Mouse (Mus musculus): Measurements from ENCODE around the gene Gm17334.
"Not testable (repeated sequence)": the region's sequence is repeated elsewhere in the genome, so short reads cannot be mapped to it uniquely, and the experiment has no call there.

The Gm17334 gene

DNA sequence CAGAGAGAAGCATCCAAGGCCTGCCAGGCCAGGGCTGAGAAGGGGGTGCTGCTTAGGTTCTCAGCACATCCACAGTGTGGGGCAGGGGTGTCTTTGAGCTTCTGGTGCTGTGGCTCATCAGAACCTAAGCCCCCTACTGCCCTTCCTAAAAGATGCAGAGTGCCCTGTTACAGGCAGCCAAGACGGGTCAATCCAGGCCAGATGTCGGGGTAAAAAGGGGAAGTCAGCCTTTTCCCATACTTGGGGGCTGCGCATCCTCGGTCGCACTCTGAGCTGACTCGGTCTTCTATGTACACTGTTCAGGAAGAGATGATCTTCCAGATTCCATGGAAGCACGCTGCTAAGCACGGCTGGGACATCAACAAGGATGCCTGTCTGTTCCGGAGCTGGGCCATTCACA lies 451 bp downstream of the Gm17334 start:
- ATAC-seq (ENCODE audit: low TSS enrichment) = no peak

DNA sequence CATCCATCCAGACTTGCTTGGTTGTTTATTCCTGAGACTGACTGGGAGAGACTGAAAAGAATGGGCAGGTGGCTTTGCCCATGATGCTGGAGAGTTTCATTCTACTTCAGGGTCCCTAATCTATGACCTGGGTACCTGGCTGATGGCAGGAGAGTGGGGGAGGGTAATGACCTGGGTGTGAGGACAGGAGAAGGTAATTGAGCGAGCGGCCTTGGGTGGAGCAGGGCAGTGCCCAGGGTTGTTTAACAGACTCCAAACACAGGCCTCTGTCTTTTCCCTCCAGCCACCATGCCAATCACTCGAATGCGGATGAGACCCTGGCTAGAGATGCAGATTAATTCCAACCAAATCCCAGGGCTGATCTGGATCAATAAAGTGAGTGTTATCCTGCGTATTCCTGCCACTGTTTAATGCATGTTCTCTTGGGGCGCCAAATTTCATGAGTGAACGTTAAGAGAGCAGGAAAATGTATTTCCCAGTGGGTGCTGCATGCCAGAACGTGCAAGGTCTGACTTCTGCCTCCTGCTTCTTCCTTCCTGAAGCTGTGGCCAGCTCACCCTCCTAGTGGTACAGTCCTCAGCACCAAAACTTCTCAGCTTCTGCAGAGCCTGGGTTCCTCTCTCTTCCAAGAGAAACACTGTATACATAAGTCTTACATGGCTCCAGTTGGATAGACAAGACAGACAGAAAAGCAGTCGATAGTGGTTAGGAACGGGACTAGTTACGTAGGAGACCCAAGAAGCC lies 1.8 kb downstream of the Gm17334 start:
- ATAC-seq (ENCODE audit: low TSS enrichment) = no peak

DNA sequence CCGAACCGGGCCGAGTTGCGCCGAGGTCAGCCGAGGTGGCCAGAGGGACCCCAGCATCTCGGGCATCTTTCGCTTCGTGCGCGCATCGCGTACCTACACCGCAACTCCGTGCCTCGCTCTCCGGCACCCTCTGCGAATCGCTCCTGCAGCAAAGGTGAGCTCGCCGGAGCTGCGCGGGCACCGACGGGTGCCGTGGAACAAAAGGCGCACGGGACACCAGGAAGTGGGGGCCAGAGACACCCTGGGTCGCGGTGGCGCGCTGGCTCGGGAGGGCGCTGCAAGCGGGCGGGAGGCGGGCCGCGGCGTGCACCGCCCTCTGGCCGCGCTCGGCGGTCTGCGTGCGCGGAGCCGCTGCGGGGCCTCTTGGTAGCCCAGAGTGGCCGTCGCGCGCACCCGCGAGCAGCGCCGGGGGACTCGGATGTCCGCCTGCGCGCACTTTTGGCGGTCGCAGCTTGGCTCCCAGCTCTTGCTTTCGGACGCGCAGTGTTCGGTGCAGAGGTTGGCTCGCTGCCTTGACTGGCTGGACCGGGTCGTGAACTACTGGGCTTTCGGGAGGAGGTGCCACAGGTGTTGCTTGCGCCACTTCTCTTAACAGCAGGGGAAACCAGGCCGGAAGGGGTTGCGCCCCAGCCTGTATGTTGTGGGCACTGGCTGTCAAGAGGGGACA lies 2.7 kb downstream of the Gm17334 start:
- ATAC-seq (ENCODE audit: low TSS enrichment) = peak; percentile 80

DNA sequence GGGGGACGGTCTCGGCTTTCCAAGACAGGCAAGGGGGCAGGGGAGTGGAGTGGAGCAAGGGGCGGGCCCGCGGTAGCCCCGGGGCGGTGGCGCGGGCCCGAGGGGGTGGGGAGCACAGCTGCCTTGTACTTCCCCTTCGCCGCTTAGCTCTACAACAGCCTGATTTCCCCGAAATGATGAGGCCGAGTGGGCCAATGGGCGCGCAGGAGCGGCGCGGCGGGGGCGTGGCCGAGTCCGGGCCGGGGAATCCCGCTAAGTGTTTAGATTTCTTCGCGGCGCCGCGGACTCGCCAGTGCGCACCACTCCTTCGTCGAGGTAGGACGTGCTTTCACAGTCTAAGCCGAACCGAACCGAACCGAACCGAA lies 3.2 kb downstream of the Gm17334 start, which contains the start of gene Irf1:
TSS of gene Irf1 (plus strand) at position 255 of the 365 bp plus-strand sequence.
- ATAC-seq (ENCODE audit: low TSS enrichment) = peak; percentile 88

DNA sequence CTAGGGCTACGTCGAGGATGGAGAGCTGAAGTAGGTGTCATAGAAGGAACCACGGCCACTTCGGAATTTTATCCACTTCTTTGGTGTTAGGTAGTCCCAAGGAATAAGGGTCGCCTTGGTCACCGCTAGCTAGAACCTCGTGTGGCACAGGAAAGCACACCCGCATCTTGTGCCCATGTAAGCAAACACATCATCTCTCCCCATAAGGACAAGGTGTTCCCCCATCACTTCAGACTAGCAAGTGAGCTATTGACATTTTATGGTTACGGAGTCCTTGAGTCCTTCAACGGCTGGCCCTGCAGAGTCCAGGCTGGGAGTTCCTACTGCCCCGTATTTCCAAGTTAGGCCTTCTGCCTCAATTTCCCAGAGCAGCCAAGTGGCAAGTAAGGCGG lies 3.8 kb downstream of the Gm17334 start:
- no peak for ATAC-seq (ENCODE audit: low TSS enrichment)

DNA sequence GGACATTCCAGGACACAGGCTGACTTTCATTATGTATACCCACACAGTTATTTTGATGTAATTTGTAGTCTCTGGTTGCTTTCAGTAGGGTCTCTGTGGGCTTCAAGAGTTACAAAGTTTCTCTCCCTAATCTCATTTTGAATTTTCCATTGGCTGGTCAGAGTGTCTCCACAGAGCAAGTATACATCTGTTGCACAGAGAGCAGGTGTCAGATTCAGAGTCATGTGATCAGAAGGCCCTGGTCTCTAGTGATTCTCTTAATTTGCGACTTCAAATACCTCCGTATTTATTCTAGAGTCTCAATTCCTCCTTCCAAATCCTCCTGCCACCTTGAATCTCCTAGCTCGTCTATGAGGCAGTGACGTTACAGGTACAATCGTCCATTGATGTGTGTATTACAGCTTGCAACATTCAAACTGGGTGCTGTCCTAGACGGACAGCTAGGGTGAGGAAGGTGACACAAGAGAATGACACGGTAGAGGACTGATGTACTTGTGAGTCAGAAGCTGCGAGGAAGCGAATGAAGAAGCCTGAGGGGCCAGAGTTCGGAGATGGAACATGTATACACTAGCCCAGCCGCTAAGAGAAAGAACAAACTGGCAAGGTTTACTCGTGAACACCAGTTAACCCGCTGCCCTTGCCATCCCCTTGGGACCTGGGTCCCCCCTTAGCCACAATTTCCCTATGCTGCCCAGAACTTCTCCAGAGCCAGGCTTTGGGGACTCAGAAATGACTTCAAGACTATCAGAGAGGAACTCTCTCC lies 4.4 kb downstream of the Gm17334 start:
- no peak for ATAC-seq (ENCODE audit: low TSS enrichment)

DNA sequence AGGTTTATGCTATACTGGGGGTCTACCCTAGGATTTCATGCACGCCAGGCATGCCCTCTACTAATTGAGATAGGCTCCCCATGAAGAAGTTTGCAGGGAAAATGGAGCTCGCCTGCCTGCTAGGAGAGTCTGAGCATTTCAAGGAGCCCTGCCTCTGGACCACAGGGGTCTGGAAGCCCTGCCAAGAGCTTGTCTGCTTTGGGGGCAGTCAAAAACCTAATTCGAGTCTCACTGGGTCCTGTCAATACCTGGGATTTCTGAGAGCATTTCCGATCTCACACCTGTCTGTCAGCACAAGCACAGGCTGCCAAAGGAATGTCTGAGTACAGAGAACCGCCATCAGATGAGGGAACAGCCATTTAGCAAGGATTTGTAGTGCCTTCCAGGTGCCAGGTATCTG lies 8.4 kb downstream of the Gm17334 start:
- no peak for ATAC-seq (ENCODE audit: low TSS enrichment)

DNA sequence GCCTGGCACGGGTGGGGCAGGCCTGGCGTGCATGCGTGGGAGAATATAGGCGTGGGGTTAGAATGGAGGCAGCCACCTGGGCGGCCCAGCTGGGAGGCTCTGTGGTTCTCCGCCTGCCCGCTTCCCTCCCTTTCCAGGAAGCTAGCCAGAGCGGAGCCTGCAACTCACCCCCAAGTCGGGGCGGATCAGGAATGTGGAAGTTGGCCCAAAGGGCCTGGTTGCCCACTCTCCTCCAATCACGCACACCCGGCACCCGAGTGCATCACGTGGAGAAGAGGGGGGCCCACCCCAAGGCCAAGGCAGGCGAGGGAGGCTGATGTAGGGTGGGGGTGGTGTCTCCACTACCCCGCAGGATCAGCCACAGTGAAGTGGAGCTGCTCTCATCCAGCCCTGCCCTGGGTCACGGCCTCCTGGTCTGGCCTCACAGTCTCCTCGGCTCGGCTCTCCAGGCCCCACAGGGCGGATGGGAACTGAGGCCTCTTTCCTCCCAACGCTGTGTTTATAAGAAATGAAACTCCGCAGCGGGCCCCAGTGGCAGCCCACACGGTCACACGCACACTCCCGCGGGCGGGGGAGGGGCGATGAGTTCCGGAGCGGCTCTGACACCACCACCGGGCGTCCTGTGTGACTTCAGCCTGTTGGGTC lies 9.4 kb downstream of the Gm17334 start:
- peak; percentile 76 for ATAC-seq (ENCODE audit: low TSS enrichment)

DNA sequence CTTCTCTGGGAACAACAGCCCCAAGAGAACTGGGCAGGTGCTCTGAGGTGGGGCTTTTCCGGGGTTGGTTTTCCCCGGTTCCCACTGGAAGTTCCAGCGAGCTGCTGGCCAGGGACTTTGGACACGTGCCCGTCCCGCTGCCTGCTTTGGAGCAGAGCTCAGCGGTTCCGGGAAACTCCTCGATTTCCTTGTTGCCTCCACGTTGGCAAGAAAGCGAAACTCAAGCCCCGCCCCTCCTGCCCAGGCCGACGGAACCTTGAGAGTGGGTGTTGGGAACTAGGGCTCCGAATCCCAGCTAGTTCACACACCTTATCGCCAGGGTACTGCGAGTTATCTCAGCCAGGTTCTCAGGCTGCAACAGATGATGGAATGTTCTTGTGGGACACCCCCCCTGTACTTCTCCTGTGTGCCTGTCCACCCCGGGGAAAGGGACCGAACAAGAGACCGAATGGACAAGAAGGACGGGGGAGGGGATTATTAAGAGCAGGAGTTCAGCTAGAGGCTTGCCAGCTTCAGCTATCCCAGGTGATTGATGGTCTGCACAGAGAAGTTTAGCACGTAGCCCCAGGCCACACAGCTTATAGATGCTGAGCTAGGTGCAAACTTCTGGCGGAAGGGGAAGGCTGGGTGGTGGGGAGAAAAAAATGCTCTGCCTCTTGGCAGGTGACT lies 10.0 kb downstream of the Gm17334 start:
- ATAC-seq (ENCODE audit: low TSS enrichment) = no peak

DNA sequence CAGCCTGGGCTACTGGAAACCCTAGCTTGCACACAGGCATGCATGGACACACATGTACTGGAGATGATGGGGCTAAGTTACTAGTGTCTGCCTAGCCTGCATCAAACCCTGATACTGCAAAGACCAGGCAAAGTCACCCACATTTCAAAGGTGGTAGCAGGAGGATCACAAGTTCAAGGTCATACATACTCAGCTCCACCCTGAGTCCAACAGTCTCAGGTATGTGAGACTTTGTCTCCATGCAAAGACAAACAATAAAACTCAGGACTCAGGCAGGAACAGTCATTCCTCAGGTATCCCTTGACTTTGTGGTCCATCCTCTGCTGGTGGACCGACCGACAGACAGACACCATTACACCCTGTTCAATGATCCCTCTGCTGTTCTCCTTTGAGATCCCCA lies 10.6 kb downstream of the Gm17334 start:
- no peak for ATAC-seq (ENCODE audit: low TSS enrichment)

DNA sequence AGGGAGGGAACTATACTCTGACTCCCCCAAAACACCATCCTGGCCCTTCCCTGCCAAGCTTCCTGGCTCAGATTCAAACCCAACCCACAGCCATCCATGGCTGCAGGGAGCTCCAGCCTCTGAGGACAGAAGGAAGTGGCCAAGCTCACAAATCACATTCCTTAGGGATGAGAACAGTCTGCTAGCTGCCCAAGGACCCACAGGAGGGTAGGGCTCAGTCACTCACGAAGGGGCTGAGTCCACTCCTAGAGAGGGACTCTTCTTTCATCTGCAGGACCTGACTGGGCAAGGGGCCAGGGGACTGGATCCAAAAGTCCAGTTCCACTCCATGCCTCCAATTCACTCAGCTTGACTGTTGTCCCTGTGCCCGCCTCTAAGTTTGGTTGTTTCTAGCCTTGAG lies 11.2 kb downstream of the Gm17334 start:
- ATAC-seq (ENCODE audit: low TSS enrichment) = no peak

DNA sequence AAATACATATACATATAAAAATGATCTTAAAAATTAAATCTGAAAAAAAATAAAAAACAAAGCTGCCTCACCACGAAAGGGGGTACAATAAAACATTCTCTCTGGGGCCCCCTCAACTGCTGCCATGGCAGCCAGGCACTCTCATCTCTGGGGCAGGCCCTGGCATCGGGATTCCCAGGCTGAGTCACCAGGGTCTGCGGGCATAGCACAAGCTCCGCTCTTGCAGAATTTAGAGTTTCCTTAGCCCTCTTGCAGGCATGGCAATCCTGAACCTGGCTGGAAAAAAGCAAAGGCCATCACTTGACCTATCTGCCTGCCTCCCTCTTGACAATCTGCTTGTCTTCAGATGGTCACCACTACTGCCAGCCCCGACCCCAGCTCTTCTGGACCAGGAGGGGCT lies 11.7 kb downstream of the Gm17334 start:
- no peak for ATAC-seq (ENCODE audit: low TSS enrichment)

DNA sequence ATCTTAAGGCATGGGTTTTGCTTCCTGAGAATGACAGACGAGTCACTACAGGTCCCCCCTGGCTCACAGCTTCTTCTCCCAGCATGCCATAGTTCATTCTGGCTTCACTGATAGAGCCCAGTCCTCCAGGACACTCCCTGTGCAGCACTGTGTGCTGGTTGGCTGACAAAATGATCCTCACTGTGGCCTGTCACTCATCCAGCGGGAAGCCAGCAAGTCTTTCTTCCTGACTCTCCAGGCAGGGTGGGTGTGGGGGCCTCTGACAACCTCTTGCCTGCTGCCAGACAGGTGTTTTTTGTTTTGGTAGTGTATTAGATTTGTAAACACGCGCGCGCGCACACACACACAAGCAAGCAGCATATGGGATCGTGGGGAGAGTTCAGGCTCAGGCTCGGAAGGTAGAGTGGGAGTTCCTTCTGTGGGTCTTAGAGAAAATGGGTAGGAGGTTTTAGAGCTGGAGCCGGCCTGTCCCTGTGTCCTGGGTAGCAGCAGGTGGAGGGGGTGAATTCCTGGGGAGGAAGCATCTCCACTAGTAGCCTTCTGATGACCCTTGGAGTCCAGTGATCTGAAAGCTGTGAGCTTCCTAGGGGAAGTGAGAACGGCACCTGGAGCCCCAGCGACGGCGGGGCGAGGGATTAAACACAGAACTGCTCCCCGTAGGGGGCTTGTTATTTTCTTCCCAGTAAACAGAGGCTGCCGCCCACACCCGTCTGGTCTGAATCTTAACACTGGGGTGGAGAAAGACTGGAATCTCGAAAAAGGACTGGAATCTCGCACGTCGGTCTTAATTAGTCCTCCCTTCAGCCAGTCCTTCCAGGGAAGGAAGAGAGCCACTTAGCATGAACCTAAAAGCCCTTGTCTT lies 13.2 kb downstream of the Gm17334 start:
- ATAC-seq (ENCODE audit: low TSS enrichment) = no peak

DNA sequence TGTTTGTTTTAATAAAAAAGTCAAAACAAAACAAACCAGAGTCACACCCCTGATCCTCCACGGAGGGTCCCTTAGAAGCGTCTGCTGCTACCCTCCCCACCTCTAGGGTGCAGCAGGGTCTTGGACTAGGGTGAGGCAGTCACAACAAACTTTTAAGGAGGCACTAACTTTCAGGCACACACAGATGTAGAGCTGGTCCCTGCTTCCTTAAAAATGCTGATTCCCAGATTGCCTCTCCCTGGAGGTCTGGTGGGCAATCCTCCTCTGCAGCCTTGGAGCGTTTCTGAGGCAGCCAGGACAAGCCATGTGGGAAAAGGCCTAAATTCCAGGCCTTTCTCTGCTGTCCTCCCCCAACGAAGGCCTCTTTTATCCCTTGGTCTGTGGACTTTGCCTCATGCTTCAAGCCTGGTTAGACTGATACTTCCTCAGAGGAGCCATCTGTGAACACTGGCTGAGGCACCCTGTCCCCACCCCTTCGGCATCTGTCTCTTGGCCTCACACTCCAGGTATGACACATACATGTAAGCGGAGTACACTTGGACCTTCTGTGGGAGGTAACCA lies 14.1 kb downstream of the Gm17334 start:
- no peak for ATAC-seq (ENCODE audit: low TSS enrichment)

DNA sequence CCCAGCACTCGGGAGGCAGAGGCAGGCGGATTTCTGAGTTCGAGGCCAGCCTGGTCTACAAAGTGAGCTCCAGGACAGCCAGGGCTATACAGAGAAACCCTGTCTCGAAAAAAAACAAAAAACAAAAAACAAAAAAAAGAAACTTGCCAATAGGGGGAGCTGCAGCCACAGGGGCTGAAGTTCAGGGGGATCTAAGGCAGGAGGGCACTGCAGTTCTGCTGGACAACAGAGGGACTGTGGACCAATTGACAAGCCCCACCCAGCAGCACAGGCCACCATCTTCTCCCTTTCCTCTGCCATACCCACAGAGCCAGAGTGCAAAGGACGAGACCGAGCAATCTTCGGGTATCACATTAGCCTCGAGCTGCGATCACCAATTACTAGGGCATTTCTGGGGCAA lies 15.0 kb downstream of the Gm17334 start:
- not testable (repeated sequence) for ATAC-seq (ENCODE audit: low TSS enrichment)

DNA sequence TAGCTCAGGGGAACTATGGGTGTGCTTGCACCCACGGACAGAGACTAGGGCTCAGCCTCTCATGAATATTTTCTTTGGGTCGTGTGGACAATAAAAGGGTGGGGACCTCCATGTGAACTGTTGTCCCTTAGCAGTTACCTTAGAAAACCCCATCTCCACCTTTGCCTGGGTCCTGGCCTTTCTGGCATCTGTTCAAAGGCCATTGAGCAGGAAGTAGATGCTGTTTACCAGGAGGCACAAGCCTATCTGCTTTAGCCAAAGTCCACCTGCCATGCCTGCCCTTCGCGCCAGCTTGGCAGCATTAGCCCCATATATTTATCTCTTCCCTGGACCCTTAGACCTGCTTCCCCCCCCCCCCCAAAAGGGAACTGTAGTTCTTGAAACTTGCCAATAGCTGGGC lies 15.4 kb downstream of the Gm17334 start:
- ATAC-seq (ENCODE audit: low TSS enrichment) = no peak

DNA sequence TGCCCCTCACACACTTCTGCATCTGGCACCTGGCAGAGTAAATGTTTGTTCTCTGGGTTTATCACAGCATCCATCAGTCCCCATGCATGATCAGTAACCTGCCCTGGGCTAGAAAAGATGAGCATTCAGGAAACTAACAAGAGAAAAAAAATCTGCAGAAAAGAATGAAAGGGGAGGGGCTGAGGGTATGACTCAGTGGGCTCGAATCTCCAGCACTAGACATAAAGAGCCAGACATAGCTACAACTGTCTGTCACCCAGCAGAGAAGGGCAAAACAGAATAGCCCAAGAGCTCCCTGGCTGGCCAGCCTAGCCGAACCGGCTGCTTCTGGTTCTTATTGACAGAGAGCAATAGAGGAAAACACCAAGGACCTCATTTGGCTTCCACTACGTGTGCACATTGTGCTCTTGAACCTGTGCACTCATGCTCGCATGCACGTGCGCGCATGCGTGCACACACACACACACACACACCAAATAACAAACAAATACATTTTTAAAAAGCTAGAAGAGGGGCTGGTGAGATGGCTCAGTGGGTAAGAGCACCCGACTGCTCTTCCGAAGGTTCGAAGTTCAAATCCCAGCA lies 17.9 kb downstream of the Gm17334 start:
- no peak for ATAC-seq (ENCODE audit: low TSS enrichment)

DNA sequence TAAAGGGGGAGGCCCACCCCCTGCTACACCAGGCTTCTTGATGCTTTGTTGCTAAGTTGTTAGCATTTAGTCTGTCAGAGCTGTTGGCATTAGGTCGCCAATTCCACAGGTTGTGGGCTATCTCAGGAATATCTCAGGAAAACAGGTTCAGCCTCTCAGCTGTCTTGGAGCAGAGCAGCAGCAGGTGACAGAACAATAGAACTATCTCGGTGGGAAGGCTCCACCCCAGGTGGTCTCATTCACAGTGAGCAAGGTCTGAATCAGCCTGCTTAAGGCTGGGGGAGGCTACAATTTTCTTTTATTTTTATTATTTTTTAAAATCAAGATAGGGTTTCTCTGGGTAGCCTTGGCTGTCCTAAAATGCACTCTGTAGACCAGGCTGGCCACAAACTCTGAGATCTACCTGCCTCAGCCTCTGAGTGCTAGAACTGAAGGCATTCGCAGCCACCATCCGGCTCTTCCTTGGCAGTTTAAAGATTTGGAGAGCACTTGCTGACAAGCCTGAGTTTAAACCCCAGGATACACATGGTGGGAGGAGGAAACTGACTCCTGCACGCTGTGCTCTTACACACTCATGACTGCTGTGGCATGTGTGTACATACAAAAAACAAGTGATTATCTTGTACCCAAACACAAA lies 23.2 kb downstream of the Gm17334 start:
- no peak for ATAC-seq (ENCODE audit: low TSS enrichment)

DNA sequence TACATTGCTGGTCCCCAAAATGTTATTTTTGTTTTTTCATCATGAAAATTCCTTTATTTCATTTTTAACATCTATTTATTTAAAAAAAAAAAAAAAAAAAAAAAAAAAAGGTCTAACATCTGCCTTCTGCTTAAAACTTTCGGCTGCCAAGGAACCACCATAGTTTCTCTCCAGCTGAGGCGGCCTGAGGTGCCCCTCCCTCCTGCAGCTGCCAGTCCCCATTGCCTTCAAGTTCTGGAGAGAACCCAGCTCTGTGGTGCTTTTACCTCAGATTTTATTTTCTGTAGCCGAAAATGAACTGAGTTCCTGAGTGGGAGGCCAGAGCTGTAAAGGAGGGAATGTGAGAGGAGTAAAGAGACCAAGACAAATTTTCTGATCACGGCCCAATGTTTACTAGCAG lies 23.7 kb downstream of the Gm17334 start:
- ATAC-seq (ENCODE audit: low TSS enrichment) = no peak

DNA sequence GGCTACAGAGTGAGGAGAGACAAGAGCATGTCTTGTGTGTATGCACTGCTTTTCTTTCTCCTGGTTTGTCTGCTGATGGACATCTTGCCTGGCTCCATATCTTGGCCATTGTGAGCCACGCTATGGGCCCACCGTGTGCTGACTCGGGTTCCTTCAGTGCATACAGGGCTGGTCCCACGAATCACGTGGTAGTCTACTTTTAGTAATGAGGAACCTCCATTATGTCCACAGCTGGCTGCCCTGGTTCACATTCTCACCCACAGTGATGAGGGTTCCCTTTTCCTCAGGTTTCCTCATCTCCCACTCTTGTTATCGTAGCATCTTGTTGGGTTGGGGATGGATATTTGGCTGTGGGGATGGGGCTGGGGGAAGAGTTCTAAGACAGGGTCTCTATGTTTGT lies 24.4 kb downstream of the Gm17334 start:
- ATAC-seq (ENCODE audit: low TSS enrichment) = no peak

Data from frontal cortex, adult (tissue).